Mouse (Mus musculus) liver, embryonic 15.5 days (tissue): ENCODE data around the gene Abca7. TPM values are rescaled to one million over a fixed set of nuclear protein-coding genes. Genes with fewer than 3 reads are reported as not detected.

Experiments used
- ATAC-seq: fragments of 200-750 bp; cut with Nextera tagmentation; 2 replicates; pipeline ENCODE4 v1.8.0; 2017; ENCODE audit warnings: moderate number of reproducible peaks, mild to moderate bottlenecking, moderate library complexity; ENCODE audit not compliant: insufficient read depth
- H3K27ac ChIP-seq: fragments of 300-500 bp; sonication (generic); replicated peaks from 2 replicates; pipeline ENCODE4 v1.5.1; 2015; ENCODE audit warnings: mild to moderate bottlenecking, inconsistent platforms
- H3K27me3 ChIP-seq: fragments of 300-500 bp; sonication (generic); 2 replicates; pipeline ENCODE4 v1.6.1; 2015; ENCODE audit warnings: mild to moderate bottlenecking, inconsistent platforms
- H3K36me3 ChIP-seq: fragments of 300-500 bp; sonication (generic); replicated peaks from 2 replicates; pipeline ENCODE4 v1.6.1; 2015; ENCODE audit warnings: moderate library complexity, mild to moderate bottlenecking, inconsistent platforms
- H3K4me1 ChIP-seq: fragments of 300-500 bp; sonication (generic); replicated peaks from 2 replicates; pipeline ENCODE4 v1.6.1; 2015; ENCODE audit warnings: inconsistent platforms
- H3K4me2 ChIP-seq: fragments of 300-500 bp; sonication (generic); 2 replicates; pipeline ENCODE4 v1.6.1; 2015; ENCODE audit warnings: moderate library complexity, mild to moderate bottlenecking, inconsistent platforms
- H3K4me3 ChIP-seq: fragments of 300-500 bp; sonication (generic); replicated peaks from 2 replicates; pipeline ENCODE4 v1.5.1; 2015; ENCODE audit warnings: mild to moderate bottlenecking, inconsistent platforms
- H3K9ac ChIP-seq: fragments of 300-500 bp; sonication (generic); 2 replicates; pipeline ENCODE4 v1.6.1; 2015; ENCODE audit warnings: moderate library complexity, mild to moderate bottlenecking, inconsistent platforms
- H3K9me3 ChIP-seq: fragments of 300-500 bp; sonication (generic); replicated peaks from 2 replicates; pipeline ENCODE4 v1.6.1; 2016; ENCODE audit warnings: inconsistent platforms
- WGBS: fragments of 180-500 bp; shearing (Covaris S2); methylation state at CpG from one replicate; pipeline ENCODE4 v1.1.7; 2015; ENCODE audit warnings: mixed read lengths; ENCODE audit not compliant: insufficient replicate concordance; 5-methylcytosine and 5-hydroxymethylcytosine counted together
- polyA plus RNA-seq: library from polyadenylated mRNA; unstranded; fragments of >200 nt; fragmentation: Nextera tagmentation; extraction: Ambion mirVana; gene quantifications from 2 replicates; pipeline ENCODE4 v1.2.1, GENCODE M21; 2015

Gene Abca7
- polyA plus RNA-seq, 1 experiment from 2014 or later, result 7.5 TPM

DNA sequence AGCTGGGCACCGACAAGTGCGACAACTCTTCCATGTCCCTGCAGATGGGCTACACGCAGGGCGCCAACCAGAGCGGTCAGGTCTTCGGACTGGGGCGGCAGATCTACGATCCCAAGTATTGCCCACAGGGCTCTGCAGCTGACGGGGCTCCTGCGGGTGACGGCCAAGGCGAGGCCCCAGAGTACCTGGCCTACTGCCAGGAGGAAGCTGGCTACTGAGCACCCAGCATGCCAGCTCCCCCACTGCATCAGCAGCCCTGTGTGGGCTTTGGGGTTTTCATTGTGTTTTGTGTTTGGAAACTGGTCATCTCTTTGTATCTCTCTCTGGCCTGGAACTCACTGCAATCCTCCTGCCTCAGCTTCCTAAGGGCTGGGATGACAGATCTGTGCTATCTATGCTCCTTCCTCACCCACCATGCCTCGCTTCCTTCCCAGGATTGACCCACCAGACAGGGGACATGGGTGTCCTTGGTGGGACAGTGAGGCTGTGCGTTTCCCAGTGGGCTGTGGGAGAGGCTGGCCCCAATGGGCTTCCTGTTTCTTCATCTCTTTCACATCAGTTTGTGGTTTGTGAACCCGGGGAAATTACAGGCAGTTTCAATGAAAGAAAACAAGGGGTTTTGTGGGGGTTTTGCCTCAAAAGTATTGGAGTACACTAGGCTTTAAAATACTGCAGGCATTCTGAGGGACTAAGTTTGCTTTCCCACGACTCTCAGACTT, 1.7 kb upstream of the Abca7 start:
- no peak for ATAC-seq
- WGBS, result 53% methylated on average over 16 of the region's 16 CpGs
- H3K36me3 ChIP-seq, result peaks cover 44% of the 10 kb centered on the region
- H3K4me2 ChIP-seq, result peak overlapping the region; percentile 33; the same call in 1 of the 2 replicates
- H3K27me3 ChIP-seq, result peaks cover 14% of the 10 kb centered on the region
- H3K9me3 ChIP-seq, result no peaks in the 10 kb centered on the region
- H3K9ac ChIP-seq, result no peak overlapping the region
- peaks cover 65% of the 10 kb centered on the region for H3K4me1 ChIP-seq
- H3K27ac ChIP-seq, result peak overlapping the region; percentile 72
- no peak overlapping the region for H3K4me3 ChIP-seq

DNA sequence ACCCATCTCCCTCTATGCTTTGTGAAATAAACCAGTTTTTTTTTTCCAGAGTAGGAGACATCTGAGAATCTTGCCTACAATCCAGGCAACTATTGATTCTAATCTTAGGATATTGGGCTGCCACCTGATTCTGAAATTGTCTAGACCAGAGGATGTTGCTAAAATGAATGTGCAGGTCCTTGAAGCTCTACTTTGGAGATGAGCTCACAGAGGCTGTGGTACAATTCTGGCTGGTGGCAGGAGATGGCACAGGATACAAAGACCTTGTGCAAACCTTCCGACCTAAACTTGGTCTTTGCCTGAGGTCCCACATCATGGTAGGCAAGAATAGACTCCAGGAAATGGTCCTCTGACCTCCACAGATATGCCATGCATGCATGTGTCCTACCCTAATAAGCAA, 658 bp upstream of the Abca7 start:
- H3K9me3 ChIP-seq, result no peaks in the 10 kb centered on the region
- H3K27ac ChIP-seq, result peak overlapping the region; percentile 72
- H3K4me3 ChIP-seq, result peak overlapping the region; percentile 80; the same call in 1 of the 2 replicates
- peaks cover 70% of the 10 kb centered on the region for H3K4me1 ChIP-seq
- H3K4me2 ChIP-seq, result peak overlapping the region; percentile 85
- no peak overlapping the region for H3K9ac ChIP-seq
- peaks cover 6% of the 10 kb centered on the region; the same call in 1 of the 2 replicates for H3K27me3 ChIP-seq
- peaks cover 53% of the 10 kb centered on the region for H3K36me3 ChIP-seq
- ATAC-seq, result no peak
- WGBS, result 34% methylated on average over 1 of the region's 1 CpGs

- peak overlapping the region; percentile 85 for H3K4me2 ChIP-seq
- peak; percentile 79 for ATAC-seq
- H3K9me3 ChIP-seq, result no peaks in the 10 kb centered on the region
- peaks cover 79% of the 10 kb centered on the region for H3K4me1 ChIP-seq
- 1% methylated on average over 35 of the region's 35 CpGs for WGBS
- peaks cover 54% of the 10 kb centered on the region for H3K36me3 ChIP-seq
- peak overlapping the region; percentile 80 for H3K4me3 ChIP-seq
- peak overlapping the region; percentile 92 for H3K27ac ChIP-seq
- H3K27me3 ChIP-seq, result no peaks in the 10 kb centered on the region
- peak overlapping the region; percentile 86 for H3K9ac ChIP-seq
These were observed 903 bp downstream of the Abca7 start for GRCm38 (mm10) chr10:79997034-79997760.

GRCm38 (mm10) chr10:79997819-79998218, 1.5 kb downstream of the Abca7 start:
- Histone ChIP-seq H3K4me3 (peak overlapping the region; percentile 80), H3K4me1 (peaks cover 85% of the 10 kb centered on the region), H3K9ac (peak overlapping the region; percentile 86), H3K4me2 (peak overlapping the region; percentile 85), H3K36me3 (peaks cover 53% of the 10 kb centered on the region), H3K9me3 (no peaks in the 10 kb centered on the region), H3K27ac (peak overlapping the region; percentile 92), H3K27me3 (no peaks in the 10 kb centered on the region)
- ATAC-seq, result peak; percentile 30; the same call in 1 of the 2 replicates
- 22% methylated on average over 15 of the region's 15 CpGs for WGBS

GRCm38 (mm10) chr10:80001945-80002344, 5.7 kb downstream of the Abca7 start:
- H3K9me3 ChIP-seq, result no peaks in the 10 kb centered on the region
- ATAC-seq, result no peak
- H3K9ac ChIP-seq, result no peak overlapping the region
- no peak overlapping the region for H3K4me2 ChIP-seq
- H3K27ac ChIP-seq, result no peak overlapping the region
- H3K4me1 ChIP-seq, result peaks cover 77% of the 10 kb centered on the region
- no peak overlapping the region for H3K4me3 ChIP-seq
- peaks cover 85% of the 10 kb centered on the region for H3K36me3 ChIP-seq
- 85% methylated on average over 9 of the region's 9 CpGs for WGBS
- no peaks in the 10 kb centered on the region for H3K27me3 ChIP-seq

GRCm38 (mm10) chr10:80002829-80003228, 6.5 kb downstream of the Abca7 start:
- H3K4me3 ChIP-seq, result no peak overlapping the region
- peaks cover 75% of the 10 kb centered on the region for H3K4me1 ChIP-seq
- no peak for ATAC-seq
- peak overlapping the region; percentile 20; the same call in 1 of the 2 replicates for H3K4me2 ChIP-seq
- H3K9me3 ChIP-seq, result no peaks in the 10 kb centered on the region
- H3K36me3 ChIP-seq, result peaks cover 94% of the 10 kb centered on the region
- no peak overlapping the region for H3K9ac ChIP-seq
- H3K27me3 ChIP-seq, result no peaks in the 10 kb centered on the region
- WGBS, result 66% methylated on average over 21 of the region's 21 CpGs
- peak overlapping the region; percentile 61; the same call in 1 of the 2 replicates for H3K27ac ChIP-seq

DNA sequence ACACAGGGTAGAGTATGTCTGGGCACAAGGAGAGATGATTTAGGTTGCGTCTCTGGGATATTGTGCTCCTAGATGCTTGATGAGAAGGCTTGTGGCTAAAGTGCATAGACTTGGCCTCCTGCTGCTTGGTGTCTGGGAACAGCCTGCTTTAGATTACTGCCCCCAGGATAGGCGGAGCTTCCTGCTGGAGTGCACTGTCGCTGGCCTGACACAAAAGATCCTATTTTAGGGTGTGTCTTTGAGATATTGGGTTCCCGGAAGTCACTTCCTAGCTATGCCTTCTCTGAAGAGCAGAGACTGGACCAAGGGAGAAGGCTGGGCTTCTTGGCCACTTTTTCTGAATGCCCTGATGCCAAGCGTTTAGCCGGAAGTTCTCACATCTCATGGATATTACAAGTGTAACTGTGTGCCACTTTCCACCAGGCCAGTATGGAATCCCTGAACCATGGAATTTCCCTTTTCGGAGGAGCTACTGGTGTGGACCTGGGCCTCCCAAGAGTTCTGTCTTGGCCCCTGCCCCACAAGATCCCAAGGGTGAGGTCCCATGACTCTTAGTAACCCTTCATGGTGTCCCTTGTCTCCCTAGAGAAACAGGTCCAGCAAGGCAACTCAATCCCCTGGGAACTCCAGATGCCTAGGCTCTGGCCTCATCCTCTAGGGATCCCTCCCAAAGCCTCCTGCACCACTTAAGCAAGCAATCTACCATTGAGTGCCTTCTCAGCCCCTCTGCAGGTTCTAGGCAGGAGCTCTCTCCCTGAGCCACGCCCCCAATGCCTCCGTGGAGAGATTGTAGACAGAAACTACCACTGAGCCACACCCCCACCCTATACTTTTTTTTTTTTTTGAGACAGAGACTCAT, 7.3 kb downstream of the Abca7 start:
- H3K4me1 ChIP-seq, result peaks cover 67% of the 10 kb centered on the region
- peak; percentile 54 for ATAC-seq
- H3K9ac ChIP-seq, result 0 out of 2 replicates have a peak overlapping the region, but pooled peaks have one; percentile 4
- no peak overlapping the region for H3K4me3 ChIP-seq
- H3K27me3 ChIP-seq, result no peaks in the 10 kb centered on the region
- peak overlapping the region; percentile 20 for H3K4me2 ChIP-seq
- no peaks in the 10 kb centered on the region for H3K9me3 ChIP-seq
- 42% methylated on average over 9 of the region's 9 CpGs for WGBS
- H3K36me3 ChIP-seq, result peaks cover 96% of the 10 kb centered on the region
- peak overlapping the region; percentile 61; the same call in 1 of the 2 replicates for H3K27ac ChIP-seq

GRCm38 (mm10) chr10:80004233-80004705, 8.0 kb downstream of the Abca7 start:
- Histone ChIP-seq H3K4me2 (no peak overlapping the region), H3K27me3 (no peaks in the 10 kb centered on the region), H3K27ac (peak overlapping the region; percentile 61; the same call in 1 of the 2 replicates), H3K36me3 (peaks cover 96% of the 10 kb centered on the region), H3K4me1 (peaks cover 60% of the 10 kb centered on the region), H3K4me3 (no peak overlapping the region), H3K9me3 (no peaks in the 10 kb centered on the region), H3K9ac (no peak overlapping the region)
- 68% methylated on average over 8 of the region's 8 CpGs for WGBS
- no peak; the same call in 1 of the 2 replicates for ATAC-seq

DNA sequence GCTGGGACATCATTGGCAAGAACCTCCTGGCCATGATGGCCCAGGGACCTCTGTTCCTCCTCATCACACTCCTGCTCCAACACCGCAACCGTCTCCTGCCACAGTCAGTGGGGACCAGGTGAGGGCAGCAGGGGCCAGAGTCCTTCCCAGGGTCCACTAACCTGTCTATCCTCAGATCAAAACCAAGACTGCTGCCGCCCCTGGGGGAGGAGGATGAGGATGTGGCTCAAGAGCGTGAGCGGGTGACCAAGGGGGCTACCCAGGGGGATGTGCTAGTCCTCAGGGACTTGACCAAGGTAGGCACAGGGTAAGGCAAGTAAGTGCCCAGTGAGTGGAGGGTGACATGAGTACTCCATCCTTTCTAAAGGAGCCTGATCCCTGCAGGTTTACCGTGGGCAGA, 15.4 kb downstream of the Abca7 start:
- no peak for ATAC-seq
- WGBS, result 92% methylated on average over 6 of the region's 6 CpGs
- peaks cover 12% of the 10 kb centered on the region for H3K9me3 ChIP-seq
- peaks cover 15% of the 10 kb centered on the region for H3K27me3 ChIP-seq
- H3K4me3 ChIP-seq, result no peak overlapping the region
- H3K4me1 ChIP-seq, result peaks cover 29% of the 10 kb centered on the region
- H3K9ac ChIP-seq, result no peak overlapping the region
- no peak overlapping the region for H3K27ac ChIP-seq
- no peak overlapping the region for H3K4me2 ChIP-seq
- H3K36me3 ChIP-seq, result peaks cover 90% of the 10 kb centered on the region

- Histone ChIP-seq H3K4me3 (no peak overlapping the region), H3K36me3 (peaks cover 72% of the 10 kb centered on the region), H3K9me3 (peaks cover 12% of the 10 kb centered on the region), H3K4me2 (no peak overlapping the region), H3K4me1 (peaks cover 40% of the 10 kb centered on the region), H3K27ac (no peak overlapping the region), H3K27me3 (peaks cover 15% of the 10 kb centered on the region), H3K9ac (no peak overlapping the region)
- ATAC-seq, result no peak
- 77% methylated on average over 25 of the region's 25 CpGs for WGBS
These were observed 17.3 kb downstream of the Abca7 start for GRCm38 (mm10) chr10:80013609-80014008.
